Mouse (Mus musculus): ENCODE data around the gene Casr.

DNA sequence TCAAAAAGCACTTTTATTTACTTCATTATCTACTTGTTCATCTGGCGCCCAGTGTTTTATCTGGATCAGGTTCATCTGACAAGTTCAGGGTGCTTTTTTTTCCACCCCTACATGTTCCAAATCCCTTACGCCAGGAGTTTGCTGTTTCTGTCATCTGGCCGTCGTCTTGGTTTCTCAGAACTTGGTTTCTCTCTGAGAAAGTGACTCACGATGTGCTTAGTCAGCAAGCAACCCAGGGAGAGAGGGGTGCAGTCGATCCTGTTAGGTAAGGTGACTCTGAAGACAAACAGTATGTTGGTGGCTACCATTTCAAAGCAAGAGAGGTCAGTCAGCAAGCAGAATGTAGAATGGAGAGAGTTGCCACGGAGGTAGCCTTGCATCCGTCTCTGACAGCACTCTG is 10.0 kb upstream of the Casr start:
- TF ChIP-seq CTCF (IDR thresholded peaks at IDR 0.05; ENCODE audit: borderline replicate concordance, insufficient read depth, low read depth, low read length) (no peak), POLR2A (IDR thresholded peaks at IDR 0.05; ENCODE audit: borderline replicate concordance, insufficient read depth, low read length) (no peak)
